Mouse (Mus musculus) adrenal gland (tissue): ENCODE results near the gene Il21r.

Experiments used
- intact Hi-C: fragments of 180-260 bp; cut with DNase I; formaldehyde crosslinking; loops from one replicate; pipeline ENCODE4 v1.15.1; 2025

Il21r gene

DNA sequence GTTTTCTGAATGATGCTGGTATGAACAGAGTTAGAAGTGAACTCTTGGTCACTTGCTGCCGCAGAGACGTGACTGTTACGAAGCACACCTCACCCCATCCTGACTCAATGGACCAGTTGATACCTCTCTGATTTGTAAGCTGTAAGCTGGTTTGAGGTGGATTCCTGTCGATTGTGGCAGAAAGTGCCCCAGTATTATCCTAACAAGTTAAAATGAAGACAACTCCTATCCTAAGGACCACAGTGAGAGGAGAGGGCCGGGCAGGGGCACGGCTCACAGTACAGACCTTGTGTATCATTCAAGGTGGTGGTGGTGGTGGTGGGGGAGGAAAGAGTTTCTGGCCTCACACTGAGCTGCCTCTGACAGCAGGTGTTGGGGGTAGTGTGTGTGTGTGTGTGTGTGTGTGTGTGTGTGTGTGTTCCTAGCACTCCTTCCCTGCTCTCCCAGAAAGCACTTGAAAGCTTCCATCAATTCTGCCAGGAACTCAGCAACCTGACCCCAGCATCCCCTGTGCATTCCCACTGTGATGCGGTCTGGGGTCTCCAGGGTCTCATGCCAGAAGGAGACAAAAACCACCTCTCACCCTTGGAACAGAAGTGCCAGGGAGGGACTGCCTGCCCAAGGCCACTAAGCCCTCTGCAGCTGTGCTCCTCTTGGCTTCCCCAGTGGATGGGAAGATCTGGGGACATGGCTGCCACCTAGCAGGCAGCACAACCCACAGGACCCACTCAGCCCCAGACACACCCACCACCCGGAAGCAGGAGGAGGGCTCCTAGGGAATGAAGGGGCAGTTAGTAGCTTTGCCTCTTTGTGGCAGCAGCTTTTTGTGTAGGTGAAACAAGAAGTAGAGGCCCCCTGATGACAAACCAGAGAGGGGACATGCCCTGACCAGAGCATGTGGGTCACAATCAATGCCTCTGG, 34.3 kb downstream of the Il21r start:
- intact Hi-C loops, result loop anchor here (2.0 to 5.0 kb wide), 3 partner anchors 55 to 217 kb away; no protein-coding TSS in a partner anchor

DNA sequence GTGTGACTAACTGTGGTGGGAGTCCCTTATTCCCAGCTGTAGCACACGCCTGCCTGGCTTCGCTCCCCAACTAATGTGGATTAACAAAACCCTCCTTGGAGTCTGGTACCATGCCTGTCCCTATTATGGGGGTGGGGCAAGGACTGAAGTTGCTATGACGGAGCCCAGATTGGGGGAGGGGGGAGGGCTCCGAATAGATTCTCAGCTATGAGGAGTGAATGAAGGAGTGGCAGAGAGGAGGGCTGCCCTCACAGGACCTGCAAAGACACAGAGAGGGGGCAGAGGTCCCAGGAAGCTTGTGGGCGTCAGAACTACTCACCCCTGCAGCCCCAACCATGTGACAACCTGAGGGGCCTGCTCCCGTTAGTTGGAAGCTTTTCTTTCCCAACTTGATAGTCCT, 35.1 kb downstream of the Il21r start:
- intact Hi-C loops, result loop anchor here (2.0 to 5.0 kb wide), 2 partner anchors 56 to 168 kb away; no protein-coding TSS in a partner anchor

GRCm38 (mm10) chr7:125638870-125639386, 35.7 kb downstream of the Il21r start:
- intact Hi-C loops, result loop anchor here (2.0 to 5.0 kb wide), 2 partner anchors 57 to 168 kb away; no protein-coding TSS in a partner anchor

GRCm38 (mm10) chr7:125643880-125644279, 40.7 kb downstream of the Il21r start:
- intact Hi-C loops, result no loop called here

- intact Hi-C loops, result no loop called here
Observed at GRCm38 (mm10) chr7:125645413-125645812, 42.2 kb downstream of the Il21r start.

- intact Hi-C loops, result no loop called here
Observed at GRCm38 (mm10) chr7:125649013-125649412, 45.8 kb downstream of the Il21r start.

- intact Hi-C loops, result no loop called here
Observed at GRCm38 (mm10) chr7:125657511-125657910, 54.3 kb downstream of the Il21r start.

DNA sequence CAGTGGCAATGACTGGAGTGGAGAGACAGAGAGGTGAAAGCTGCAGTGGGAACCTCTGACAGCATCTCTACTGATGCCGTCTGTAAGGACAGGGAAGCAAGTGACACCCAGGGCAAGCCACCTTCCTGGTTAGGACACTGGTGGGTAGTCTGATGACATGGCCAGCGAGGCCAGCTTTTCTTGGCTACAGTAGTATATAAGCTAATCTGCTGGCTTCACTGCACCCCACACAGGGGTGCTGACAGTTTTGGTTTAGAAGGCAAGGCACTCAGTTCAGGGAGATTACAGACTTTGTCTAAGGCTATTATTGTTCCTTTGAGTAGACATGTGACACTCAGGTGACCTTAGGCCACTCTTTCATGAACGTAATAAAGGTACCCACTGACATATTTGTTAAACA, 60.4 kb downstream of the Il21r start:
- intact Hi-C loops, result no loop called here

- intact Hi-C loops, result loop anchor here (10.0 kb wide), 1 partner anchor 414 kb away; the partner anchor contains the start of gene Gsg1l
Observed at GRCm38 (mm10) chr7:125670865-125671264, 67.6 kb downstream of the Il21r start.

GRCm38 (mm10) chr7:125671396-125671795, 68.2 kb downstream of the Il21r start:
- intact Hi-C loops, result loop anchor here (10.0 kb wide), 1 partner anchor 413 kb away; the partner anchor contains the start of gene Gsg1l

- intact Hi-C loops, result loop anchor here (10.0 kb wide), 1 partner anchor 410 kb away; the partner anchor contains the start of gene Gsg1l
Observed at GRCm38 (mm10) chr7:125674916-125675315, 71.7 kb downstream of the Il21r start.

DNA sequence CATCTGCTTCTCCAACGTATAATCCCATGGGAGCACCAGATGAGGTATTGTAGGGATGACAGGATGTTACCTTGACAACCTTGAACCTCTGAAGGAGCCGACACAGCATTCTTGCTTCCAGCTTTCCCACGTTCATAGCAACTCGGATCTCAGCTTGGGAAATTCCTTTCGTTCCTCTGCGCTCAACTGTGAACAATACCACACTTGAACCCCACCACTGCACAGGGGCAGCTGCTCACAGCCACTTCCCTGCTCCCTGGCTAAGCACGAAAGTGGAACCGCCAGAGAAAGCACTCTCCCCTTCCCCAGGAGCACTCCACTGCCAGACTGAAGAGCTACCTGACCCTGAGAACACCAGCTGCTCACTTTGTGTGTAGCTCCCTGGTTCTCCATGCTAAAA, 75.5 kb downstream of the Il21r start:
- intact Hi-C loops, result loop anchor here (10.0 kb wide), 1 partner anchor 406 kb away; the partner anchor contains the start of gene Gsg1l

DNA sequence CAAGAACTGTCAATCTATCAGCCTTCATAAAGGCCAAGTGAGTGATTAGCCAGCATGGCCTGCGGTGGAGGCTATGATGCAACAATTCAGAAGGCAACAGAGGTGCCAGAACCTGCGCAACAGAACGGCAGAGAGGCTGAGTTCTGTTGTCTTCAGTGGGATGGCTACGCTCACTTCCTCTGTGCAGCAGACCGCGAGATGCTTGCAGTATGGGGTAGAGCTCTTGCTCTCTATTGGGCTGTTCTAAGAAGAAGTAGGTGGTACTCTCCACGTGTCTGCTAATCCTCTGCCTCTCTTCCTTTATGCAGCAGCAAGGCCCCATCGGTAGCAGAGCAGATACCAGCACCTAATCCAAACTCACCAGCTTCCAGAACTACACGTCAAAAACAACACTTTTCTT, 76.7 kb downstream of the Il21r start:
- intact Hi-C loops, result loop anchor here (10.0 kb wide), 1 partner anchor 405 kb away; the partner anchor contains the start of gene Gsg1l
